7 mouse cellular contexts compared by ENCODE assay signal in genomic region chr15:91672645-91673568, GRCm38 (mm10). TPM values are rescaled to one million over a fixed set of nuclear protein-coding genes. Genes with fewer than 3 reads are reported as not detected.
DNase-seq lines count a peak whose midpoint lies in the region; ATAC-seq and TF ChIP-seq lines count a peak whose summit lies in the region.

Gene Lrrk2, plus strand, starts transcription at chr15:91673175.

- peak within 1 kb of the TSS; percentile 83 for H3K4me2 ChIP-seq in heart, embryonic 11.5 days
- peak within 1 kb of the TSS; percentile 70 for H3K4me2 ChIP-seq in kidney, embryonic 15.5 days
- peak within 1 kb of the TSS; percentile 65 for H3K4me2 ChIP-seq in midbrain, postnatal 0 days (ENCODE audit: low read depth, low read length, poor library complexity, severe bottlenecking)

- DNase-seq in brain, adult 2 months (ENCODE audit: low read depth, low spot score), result peak; percentile 83
- peak; percentile 60 for DNase-seq in liver
- peak; percentile 67 for DNase-seq in midbrain, postnatal 0 days (ENCODE audit: low spot score)
- peak; percentile 47 to 72 for DNase-seq in spleen, postnatal 10 days (ENCODE audit: low spot score in 2 of 2)

- peak; percentile 94 for ATAC-seq in heart, embryonic 11.5 days (replicated peaks; ENCODE audit: insufficient number of reproducible peaks, low FRiP score, low TSS enrichment)
- ATAC-seq in kidney, embryonic 15.5 days (replicated peaks; ENCODE audit: low FRiP score), result peak; percentile 99
- ATAC-seq in midbrain, postnatal 0 days (ENCODE audit: low FRiP score), result peak; percentile 90

- 3% methylated on average over 40 of the region's 40 CpGs for WGBS in heart, embryonic 11.5 days (ENCODE audit: insufficient replicate concordance)
- 2% methylated on average over 40 of the region's 40 CpGs for WGBS in kidney, embryonic 15.5 days
- WGBS in midbrain, postnatal 0 days, result 3% methylated on average over 39 of the region's 40 CpGs

- peaks cover 12% of the 10 kb centered on the region for H3K27me3 ChIP-seq in erythroblast, embryonic 14.5 days (ENCODE audit: control insufficient read depth)
- no peaks in the 10 kb centered on the region for H3K27me3 ChIP-seq in heart, embryonic 11.5 days (ENCODE audit: control insufficient read depth, insufficient read depth, low read length)
- H3K27me3 ChIP-seq in kidney, embryonic 15.5 days, result no peaks in the 10 kb centered on the region
- no peaks in the 10 kb centered on the region for H3K27me3 ChIP-seq in midbrain, postnatal 0 days (ENCODE audit: insufficient read depth, low read length)

- peak within 1 kb of the TSS; percentile 47 for H3K4me3 ChIP-seq in erythroblast, embryonic 14.5 days (replicated peaks)
- H3K4me3 ChIP-seq in heart, embryonic 11.5 days (ENCODE audit: low read depth, low read length), result peak within 1 kb of the TSS; percentile 60
- peak within 1 kb of the TSS; percentile 62 for H3K4me3 ChIP-seq in kidney, embryonic 15.5 days (replicated peaks)
- H3K4me3 ChIP-seq in midbrain, postnatal 0 days (ENCODE audit: low read depth, low read length), result peak within 1 kb of the TSS; percentile 44

- peaks cover 3% of the 10 kb centered on the region; the same call in 1 of the 2 replicates for H3K4me1 ChIP-seq in erythroblast, embryonic 14.5 days (ENCODE audit: control insufficient read depth)
- no peaks in the 10 kb centered on the region; the same call in 1 of the 2 replicates for H3K4me1 ChIP-seq in heart, embryonic 11.5 days (ENCODE audit: control insufficient read depth, insufficient read depth, low read length)
- H3K4me1 ChIP-seq in kidney, embryonic 15.5 days, result peaks cover 16% of the 10 kb centered on the region
- no peaks in the 10 kb centered on the region for H3K4me1 ChIP-seq in midbrain, postnatal 0 days (ENCODE audit: insufficient read depth, low read length)

- peak within 1 kb of the TSS; percentile 58 for H3K27ac ChIP-seq in heart, embryonic 11.5 days (ENCODE audit: low read depth, low read length)
- peak within 1 kb of the TSS; percentile 85 for H3K27ac ChIP-seq in kidney, embryonic 15.5 days
- H3K27ac ChIP-seq in midbrain, postnatal 0 days (ENCODE audit: low read depth, low read length), result peak within 1 kb of the TSS; percentile 33; the same call in 1 of the 2 replicates

- no peak; the same call in 1 of the 2 replicates for TF ChIP-seq CTCF in midbrain, postnatal 0 days (IDR thresholded peaks at IDR 0.05)

- peak within 1 kb of the TSS; percentile 78 for H3K9ac ChIP-seq in heart, embryonic 11.5 days (ENCODE audit: low read depth, low read length)
- peak within 1 kb of the TSS; percentile 59 for H3K9ac ChIP-seq in kidney, embryonic 15.5 days
- H3K9ac ChIP-seq in midbrain, postnatal 0 days (replicated peaks; ENCODE audit: low read length, poor library complexity, severe bottlenecking), result peak within 1 kb of the TSS; percentile 54

- no peaks in the 10 kb centered on the region for H3K9me3 ChIP-seq in erythroblast, embryonic 14.5 days (ENCODE audit: control insufficient read depth, low read length)
- H3K9me3 ChIP-seq in heart, embryonic 11.5 days (replicated peaks; ENCODE audit: control insufficient read depth, low read length), result no peaks in the 10 kb centered on the region
- H3K9me3 ChIP-seq in kidney, embryonic 15.5 days (replicated peaks), result no peaks in the 10 kb centered on the region
- H3K9me3 ChIP-seq in midbrain, postnatal 0 days (ENCODE audit: low read length), result no peaks in the 10 kb centered on the region

- no peaks in the 10 kb centered on the region for H3K36me3 ChIP-seq in erythroblast, embryonic 14.5 days (ENCODE audit: control insufficient read depth)
- no peaks in the 10 kb centered on the region for H3K36me3 ChIP-seq in heart, embryonic 11.5 days (ENCODE audit: control insufficient read depth, insufficient read depth, low read length)
- no peaks in the 10 kb centered on the region for H3K36me3 ChIP-seq in kidney, embryonic 15.5 days
- H3K36me3 ChIP-seq in midbrain, postnatal 0 days (ENCODE audit: insufficient read depth, low read length), result no peaks in the 10 kb centered on the region

RNA-seq across cellular contexts. Expression of gene Lrrk2, which starts in this region (rescaled TPM):
- not detected in 2 replicates for polyA plus RNA-seq in erythroblast, embryonic 14.5 days (2012)
- 5.6 and 6.1 TPM in 2 replicates for polyA plus RNA-seq in heart, embryonic 11.5 days (2014; fragmentation: Nextera tagmentation; extraction: Ambion mirVana)
- polyA plus RNA-seq in kidney, embryonic 15.5 days (2015; fragmentation: Nextera tagmentation; extraction: Ambion mirVana), result 6.4 and 7.7 TPM in 2 replicates
- total RNA-seq in midbrain, postnatal 0 days (2014; rRNA removed), result 2.9 and 4.2 TPM in 2 replicates
- polyA plus RNA-seq in midbrain, postnatal 0 days (2015; fragmentation: Nextera tagmentation; extraction: Ambion mirVana), result 1.1 and 1.9 TPM in 2 replicates

Comparison
In these comparisons a context has a peak if more than half of its experiments do, and no peak if none do; other contexts are left out.
1. Peak in every context shown above with its lines: DNase-seq, ATAC-seq, H3K4me3 ChIP-seq and H3K27ac ChIP-seq.
2. H3K27ac ChIP-seq: peak in every context shown above with its lines; median percentile 85 in kidney, embryonic 15.5 days; 58 in heart, embryonic 11.5 days; 33 in midbrain, postnatal 0 days.